Mouse (Mus musculus): ENCODE data around the gene Ppm1a. TPM values are rescaled to one million over a fixed set of nuclear protein-coding genes. Genes with fewer than 3 reads are reported as not detected.

Ppm1a gene
- polyA plus RNA-seq, 1 experiment from 2014 or later = 59.5 TPM

Other genes starting within 250 kb of the Ppm1a start
- 15.8 and 18.0 TPM in 2 replicates for gene Pcnx4, start 221.1 kb upstream of the Ppm1a start, polyA plus RNA-seq (2014; fragmentation: Nextera tagmentation; extraction: Ambion mirVana)
- gene Gm4756, start 107.8 kb upstream of the Ppm1a start, polyA plus RNA-seq (2014; fragmentation: Nextera tagmentation; extraction: Ambion mirVana) = not detected in 2 replicates
- 4.8 and 5.6 TPM in 2 replicates for gene Dhrs7, start 92.5 kb upstream of the Ppm1a start, polyA plus RNA-seq (2014; fragmentation: Nextera tagmentation; extraction: Ambion mirVana)
- gene Six6, start 182.4 kb downstream of the Ppm1a start, polyA plus RNA-seq (2014; fragmentation: Nextera tagmentation; extraction: Ambion mirVana) = 0.19 TPM in 1 of 2 replicates, not detected in the other
- 2.1 and 2.9 TPM in 2 replicates for gene 4930447C04Rik, start 183.3 kb downstream of the Ppm1a start, polyA plus RNA-seq (2014; fragmentation: Nextera tagmentation; extraction: Ambion mirVana)

Measured in forebrain, embryonic 11.5 days (tissue).